Mouse (Mus musculus) MEL (cell line): Measurements from ENCODE around the gene Limk2.

Experiments
- BHLHE40 ChIP-seq: IDR thresholded peaks from 2 replicates; pipeline ENCODE4 v1.6.1; 2012; ENCODE audit warnings: low read depth, mild to moderate bottlenecking, inconsistent platforms, low read length, improper control_type of control experiment, borderline replicate concordance
- CTCF ChIP-seq, 3 experiments: IDR thresholded peaks in 2 of 3; conservative IDR thresholded peaks in 1 of 3; 2 replicates each; pipeline ENCODE4 v1.5.1; 2011 to 2012; ENCODE audit warnings: low read length in 3 of 3, low read depth in 2 of 3, mild to moderate bottlenecking in 2 of 3, improper control_type of control experiment in 1 of 3, inconsistent platforms in 1 of 3, mixed read lengths in 1 of 3, moderate library complexity in 1 of 3; ENCODE audit not compliant: control insufficient read depth in 1 of 3, insufficient read depth in 1 of 3, poor library complexity in 1 of 3, severe bottlenecking in 1 of 3
- POLR2A ChIP-seq, 2 experiments: IDR thresholded peaks; 2 replicates each; pipeline ENCODE4 v1.6.1; 2011 to 2012; ENCODE audit warnings: low read length in 2 of 2, mild to moderate bottlenecking in 2 of 2, control low read depth in 1 of 2, improper control_type of control experiment in 1 of 2, low read depth in 1 of 2, moderate library complexity in 1 of 2; ENCODE audit not compliant: control insufficient read depth in 1 of 2, insufficient read depth in 1 of 2, poor library complexity in 1 of 2
- USF2 ChIP-seq, 2 experiments: IDR thresholded peaks; 2 replicates each; pipeline ENCODE4 v1.6.1; 2011 to 2012; ENCODE audit warnings: improper control_type of control experiment in 2 of 2, low read length in 2 of 2, borderline replicate concordance in 1 of 2, inconsistent platforms in 1 of 2, low read depth in 1 of 2, mild to moderate bottlenecking in 1 of 2; ENCODE audit not compliant: insufficient read depth in 1 of 2

- no peak for TF ChIP-seq CTCF (IDR thresholded peaks at IDR 0.05 in 2 of 3, conservative IDR thresholded peaks at IDR 0.05 in 1 of 3; ENCODE audit: control insufficient read depth in 1 of 3, insufficient read depth in 1 of 3, low read depth in 2 of 3, low read length in 3 of 3, poor library complexity in 1 of 3, severe bottlenecking in 1 of 3)
- TF ChIP-seq BHLHE40: no peak
- TF ChIP-seq POLR2A (IDR thresholded peaks at IDR 0.05; ENCODE audit: control insufficient read depth in 1 of 2, insufficient read depth in 1 of 2, low read depth in 1 of 2, low read length in 2 of 2, poor library complexity in 1 of 2): no peak
- no peak for TF ChIP-seq USF2 (IDR thresholded peaks at IDR 0.05; ENCODE audit: borderline replicate concordance in 1 of 2, insufficient read depth in 1 of 2, low read depth in 1 of 2, low read length in 2 of 2)
Observed at GRCm38 (mm10) chr11:3352131-3352530, 56.9 kb downstream of the Limk2 start.
